Mouse (Mus musculus) cerebellum, adult 18-20 months (tissue): ENCODE measurements around the gene Ppp1r9b.
A peak's percentile ranks its signal among the peaks of the same experiment; 100 is the strongest.
"Not testable (repeated sequence)": the region's sequence is repeated elsewhere in the genome, so short reads cannot be mapped to it uniquely, and the experiment has no call there.

ENCODE experiments used
- DNase-seq, 2 experiments: peaks; one replicate each; pipeline ENCODE4 v3.0.0; 2021

The Ppp1r9b gene

DNA sequence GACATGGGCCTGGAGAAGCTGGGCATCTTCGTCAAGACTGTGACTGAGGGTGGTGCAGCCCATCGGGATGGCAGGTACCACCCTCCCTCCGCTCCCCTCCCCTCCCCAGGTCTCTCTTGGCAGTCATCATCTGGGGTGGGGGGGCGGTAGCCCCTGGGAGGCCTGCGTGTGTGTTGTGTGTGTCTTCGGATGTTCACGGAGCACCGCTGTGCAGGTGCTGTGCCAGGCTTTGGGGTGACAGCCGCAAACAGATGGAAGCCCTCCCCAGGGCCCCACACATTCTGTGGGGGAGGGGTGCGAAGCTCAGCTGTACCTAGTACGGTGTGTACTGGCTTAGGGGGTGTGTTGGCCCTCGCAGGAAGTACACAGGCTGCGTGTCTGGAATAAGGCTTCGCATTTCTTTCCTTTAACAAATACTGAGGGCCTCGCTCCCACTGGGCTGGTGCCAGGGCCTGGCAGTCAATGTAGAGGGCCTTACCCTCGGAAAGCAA, 7.3 kb downstream of the Ppp1r9b start:
- peak; percentile 46 to 58 for DNase-seq

DNA sequence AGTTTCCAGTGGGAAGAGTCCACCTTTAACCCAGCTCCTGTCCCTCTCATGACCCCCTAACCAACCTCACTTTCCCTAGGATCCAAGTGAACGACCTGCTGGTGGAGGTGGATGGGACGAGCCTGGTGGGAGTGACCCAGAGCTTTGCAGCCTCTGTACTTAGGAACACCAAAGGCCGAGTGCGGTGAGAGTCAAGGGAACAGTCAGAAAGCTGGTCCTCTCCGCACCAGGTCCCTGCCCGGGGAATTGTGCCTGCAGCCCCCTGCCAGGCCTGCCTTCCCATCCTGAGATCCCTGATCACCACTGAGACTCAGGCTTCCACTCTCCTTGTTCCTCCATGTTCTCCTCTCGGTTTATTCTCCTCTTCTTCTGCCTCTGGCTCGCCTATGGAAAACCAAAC, 9.3 kb downstream of the Ppp1r9b start:
- DNase-seq = no peak

DNA sequence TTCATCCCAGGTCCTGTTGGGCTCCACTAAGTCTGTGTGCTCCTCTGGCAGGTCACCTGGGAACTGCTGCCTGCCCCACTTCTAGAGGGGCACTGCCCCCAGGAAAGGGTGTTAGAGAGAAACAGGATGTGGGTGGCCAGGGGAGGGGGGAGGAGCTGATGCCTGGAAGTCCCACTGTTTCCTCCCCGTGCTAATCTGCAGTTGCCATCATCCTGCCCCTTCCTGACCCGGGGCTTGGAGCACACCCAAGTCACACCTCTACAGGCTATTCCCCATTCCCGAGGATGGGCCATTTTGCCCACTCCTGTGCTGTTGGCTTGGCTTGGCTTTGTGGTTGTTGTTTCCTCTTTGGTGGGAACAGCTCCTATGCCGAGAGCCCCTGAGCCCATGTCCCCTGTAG, 9.7 kb downstream of the Ppp1r9b start:
- peak; percentile 49 to 55 for DNase-seq

DNA sequence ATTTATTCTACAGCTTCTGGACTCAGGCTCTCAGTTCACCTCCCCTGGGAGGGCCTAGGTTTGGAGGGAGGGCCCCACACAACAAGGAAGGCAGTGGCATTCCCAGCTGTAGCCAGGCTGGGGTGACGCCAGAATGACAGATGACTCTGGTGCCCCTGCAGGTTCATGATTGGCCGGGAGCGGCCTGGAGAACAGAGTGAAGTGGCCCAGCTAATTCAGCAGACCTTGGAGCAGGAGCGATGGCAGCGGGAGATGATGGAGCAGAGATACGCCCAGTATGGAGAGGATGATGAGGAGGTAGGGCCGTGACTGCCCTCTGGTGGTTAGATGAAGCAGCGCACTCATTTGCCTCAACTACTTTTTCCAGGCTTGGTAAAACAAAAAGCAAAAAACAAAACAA, 10.2 kb downstream of the Ppp1r9b start:
- DNase-seq = peak; percentile 86 to 91

DNA sequence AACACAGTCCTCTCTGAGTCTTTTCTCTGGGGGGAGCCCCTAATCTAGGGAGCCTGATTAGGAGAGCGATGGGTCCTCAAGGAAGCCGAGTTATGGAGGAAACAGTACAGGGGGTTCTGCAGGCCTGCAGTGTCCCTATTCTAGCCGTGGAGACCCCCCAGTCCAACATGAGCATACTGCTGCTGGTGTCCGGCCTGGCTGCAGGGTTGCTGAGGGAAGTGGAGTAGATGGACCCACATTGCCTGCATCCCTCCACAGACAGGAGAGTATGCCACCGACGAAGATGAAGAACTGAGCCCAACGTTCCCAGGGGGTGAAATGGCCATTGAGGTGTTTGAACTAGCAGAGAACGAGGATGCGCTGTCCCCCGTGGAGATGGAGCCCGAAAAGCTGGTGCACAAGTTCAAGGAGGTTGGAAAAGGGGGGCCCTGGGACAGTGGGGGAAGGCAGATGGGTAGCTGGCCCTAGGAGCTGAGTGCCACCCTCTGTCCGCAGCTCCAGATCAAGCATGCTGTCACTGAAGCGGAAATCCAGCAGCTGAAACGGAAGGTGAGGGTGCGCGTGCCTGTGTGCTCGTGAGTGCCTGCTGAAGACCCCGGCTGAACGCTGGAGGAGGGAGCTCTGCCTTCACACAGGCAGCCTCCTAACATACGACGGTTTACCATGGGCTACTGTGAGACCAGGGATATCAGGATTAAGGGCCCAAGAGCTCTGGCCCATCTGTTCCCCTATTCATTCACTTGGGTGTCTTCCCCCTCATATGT, 10.9 kb downstream of the Ppp1r9b start:
- peak in 1 of 2 experiments; percentile 16 for DNase-seq

DNA sequence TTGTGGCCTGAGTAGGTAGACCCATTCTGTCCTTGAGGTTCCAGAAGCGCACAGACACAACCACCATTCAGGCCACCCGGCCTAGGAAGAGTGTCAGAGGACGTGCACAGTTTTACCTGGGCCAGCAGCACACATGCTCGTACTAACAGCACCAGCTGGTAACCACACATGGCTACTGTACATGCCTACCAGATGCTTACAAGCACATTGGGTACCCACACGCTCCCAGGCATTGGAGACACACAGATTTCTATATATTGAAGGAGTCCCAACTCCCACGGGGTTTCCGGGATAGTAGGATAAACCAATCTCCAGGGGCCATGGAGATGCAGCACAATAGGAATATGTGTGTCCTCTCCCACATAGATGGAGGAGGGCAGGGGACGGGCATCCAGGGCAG, 11.9 kb downstream of the Ppp1r9b start:
- DNase-seq = peak in 1 of 2 experiments; percentile 3

DNA sequence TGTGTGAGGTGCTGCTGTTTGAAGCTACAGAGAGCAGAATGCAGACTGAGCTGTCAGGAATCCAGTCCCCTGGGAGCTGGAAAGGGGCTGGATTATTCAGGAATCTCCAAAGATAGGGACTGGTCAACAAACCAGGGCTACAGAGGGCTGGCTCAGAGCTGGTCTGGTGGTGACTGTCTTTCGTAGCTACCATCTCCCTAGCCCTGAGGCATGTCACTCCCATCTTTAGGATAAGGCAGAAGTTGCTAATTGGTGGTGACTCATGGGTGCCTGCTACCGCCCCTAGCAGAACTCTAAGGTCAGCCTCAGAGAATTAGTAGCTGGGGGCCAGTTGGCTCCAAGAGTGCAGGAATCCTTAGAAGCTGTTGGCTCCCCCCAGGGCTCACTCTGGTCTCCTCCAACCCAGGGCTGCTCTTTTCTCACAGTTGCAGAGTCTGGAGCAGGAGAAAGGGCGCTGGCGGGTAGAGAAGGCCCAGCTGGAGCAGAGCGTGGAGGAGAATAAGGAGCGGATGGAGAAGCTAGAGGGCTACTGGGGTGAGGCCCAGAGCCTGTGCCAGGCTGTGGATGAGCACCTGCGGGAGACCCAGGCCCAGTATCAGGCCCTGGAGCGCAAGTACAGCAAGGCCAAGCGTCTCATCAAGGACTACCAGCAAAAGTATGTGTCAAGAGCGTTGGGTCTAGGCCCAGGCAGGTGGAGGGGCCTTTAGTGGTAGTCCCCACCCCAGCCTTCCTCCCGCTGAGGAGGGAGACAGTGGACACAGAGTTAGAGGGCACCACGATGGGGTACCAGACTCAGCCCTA, 13.5 kb downstream of the Ppp1r9b start:
- peak in 1 of 2 experiments; percentile 4 for DNase-seq

DNA sequence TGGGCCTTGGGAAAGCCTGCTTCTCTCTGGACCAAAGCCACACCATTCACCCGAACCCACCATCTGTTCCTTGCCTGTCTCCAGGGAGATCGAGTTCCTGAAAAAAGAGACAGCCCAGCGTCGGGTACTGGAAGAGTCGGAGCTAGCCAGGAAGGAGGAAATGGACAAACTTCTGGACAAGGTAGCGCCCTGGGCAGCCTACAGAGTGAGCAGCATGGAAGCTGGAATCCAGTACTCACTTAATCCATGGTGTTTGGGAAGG, 14.0 kb downstream of the Ppp1r9b start:
- peak; percentile 53 to 56 for DNase-seq

DNA sequence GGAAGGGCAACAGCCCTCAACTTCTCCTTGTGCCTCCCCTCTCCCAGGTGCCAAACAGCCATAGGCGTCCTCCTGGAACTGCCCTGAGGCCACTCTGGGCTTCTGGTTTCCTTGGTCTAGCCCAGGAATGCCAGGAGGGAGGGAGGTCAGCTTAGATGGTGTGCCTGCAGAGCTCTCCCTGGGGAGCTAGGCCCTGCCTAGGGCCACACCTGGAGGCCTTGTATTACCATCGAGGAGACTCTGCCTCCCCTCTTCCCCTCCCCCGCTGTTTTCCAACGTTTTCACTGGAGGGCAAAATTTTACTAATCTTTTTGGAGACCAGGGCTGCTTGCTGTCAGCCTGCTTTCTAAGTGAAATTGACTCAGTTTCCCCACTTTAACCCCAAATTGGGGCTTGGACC, 15.2 kb downstream of the Ppp1r9b start:
- DNase-seq = peak in 1 of 2 experiments; percentile 20

DNA sequence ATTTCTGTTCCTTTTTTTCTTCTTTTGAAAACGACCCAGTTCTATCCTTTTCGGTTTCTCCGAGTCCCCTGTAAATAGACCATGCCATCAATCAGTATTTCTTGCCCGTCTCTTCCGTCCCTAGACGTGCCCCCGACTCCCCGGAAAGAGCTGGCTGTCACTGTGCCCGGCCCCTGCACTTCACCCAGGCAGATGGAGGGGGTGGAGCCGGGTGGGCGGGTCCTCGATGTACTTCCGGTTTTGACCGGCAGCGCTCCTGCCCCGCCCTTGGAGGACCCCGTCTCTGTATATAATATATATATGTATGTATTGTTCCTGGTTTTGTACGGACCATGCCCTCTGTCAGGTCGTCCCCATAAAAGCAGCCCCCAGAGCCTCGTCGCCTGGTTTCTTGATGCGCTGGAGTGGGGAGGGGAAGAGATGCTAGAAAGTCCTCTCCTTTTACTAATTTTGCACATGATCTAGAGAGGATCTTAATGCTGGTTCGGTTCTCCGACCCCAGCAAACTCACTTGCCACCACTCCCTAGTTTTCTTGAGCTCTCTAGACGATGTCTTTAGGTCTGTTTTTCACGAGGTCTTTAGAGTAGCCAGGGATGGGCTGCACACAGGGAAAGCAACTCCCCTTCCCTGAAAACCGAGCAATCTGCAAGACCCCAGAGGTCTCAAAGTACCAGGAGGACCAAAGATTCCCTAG, 15.8 kb downstream of the Ppp1r9b start:
- DNase-seq = peak; percentile 69 to 70

DNA sequence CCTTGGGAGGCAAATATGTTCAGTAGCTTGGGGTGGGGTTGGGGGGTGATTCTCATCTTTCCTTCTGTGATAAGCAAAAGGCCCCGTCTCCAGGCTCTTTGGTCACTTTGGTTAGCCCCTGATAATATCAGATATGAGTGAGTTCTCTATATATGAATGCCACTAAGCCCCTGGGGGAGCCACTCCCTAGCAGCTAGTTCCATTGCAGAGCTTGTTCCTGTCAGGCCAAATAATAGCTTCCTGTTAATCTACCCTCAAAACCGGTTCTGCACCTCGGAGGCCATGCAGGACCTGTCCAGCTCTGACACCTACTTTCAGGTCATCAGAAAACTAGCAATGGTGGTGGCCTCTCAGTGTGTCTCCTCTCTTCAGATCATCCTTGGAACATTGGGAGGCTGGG, 16.6 kb downstream of the Ppp1r9b start:
- DNase-seq = no peak

DNA sequence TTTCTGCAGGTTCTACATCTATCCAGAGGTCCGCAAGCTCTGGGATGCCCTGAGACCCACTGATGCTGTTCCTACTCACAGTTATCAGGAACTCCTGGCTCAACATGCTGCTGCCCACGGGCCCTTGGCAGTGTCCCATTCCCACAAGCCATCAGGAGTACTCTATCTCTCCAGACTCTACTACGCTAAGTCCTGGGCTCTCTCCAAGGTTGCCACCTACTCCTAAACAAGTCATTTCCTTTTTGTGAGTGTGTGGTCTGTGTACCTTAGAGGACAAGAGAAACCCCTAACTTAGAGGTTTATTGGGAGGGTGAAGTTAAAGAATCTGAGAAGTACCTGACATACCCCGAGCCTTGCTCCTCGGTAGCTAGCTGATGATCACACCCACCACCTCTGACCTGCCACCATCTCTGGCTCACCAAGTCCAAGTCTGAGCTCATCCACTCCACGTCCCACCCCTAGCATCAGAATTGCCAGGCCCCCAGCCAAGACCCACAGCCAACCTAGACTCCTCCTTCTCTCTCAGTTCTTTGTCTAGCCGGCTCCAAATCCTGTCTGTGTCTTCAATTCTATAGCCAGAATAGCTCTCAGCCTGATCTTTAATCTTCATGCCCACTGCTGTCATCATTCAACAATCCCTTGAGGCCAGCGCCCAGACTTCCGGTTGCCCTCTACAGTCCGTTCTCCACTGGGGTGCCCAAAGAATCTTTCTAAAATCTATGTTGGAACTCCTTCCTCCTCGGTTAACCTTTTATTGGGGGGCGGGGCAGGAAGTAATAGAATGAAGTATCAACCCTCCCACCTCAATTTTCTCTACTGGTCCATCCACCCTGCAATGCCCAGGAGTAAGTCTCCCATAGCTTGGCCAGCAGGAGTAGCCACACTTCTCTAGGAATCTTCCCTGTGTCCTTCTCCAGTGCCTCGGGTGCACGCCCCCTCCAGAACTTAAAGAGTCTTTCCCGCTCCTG, 18.1 kb downstream of the Ppp1r9b start:
- DNase-seq = no peak

DNA sequence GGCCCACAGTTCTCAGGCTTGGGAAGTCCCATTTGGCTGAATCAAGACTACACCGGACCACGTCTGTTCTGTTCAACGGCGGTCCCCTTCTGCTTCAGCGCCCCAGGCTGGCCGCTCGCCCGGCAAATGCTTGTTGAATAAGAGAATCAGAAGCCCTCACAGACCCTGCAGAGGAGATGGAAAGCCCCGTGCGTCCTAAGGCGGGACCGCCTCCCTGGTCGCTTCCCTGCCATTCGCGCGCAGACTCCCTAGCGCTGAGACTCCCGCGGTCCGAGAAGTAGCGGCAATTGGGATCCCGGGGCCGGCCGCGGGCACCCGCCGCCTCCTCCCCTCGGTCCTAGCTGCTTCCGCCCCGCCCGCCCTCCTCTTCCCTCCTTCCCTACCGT, 18.8 kb downstream of the Ppp1r9b start, which contains the start of gene Samd14:
TSS of gene Samd14 (plus strand) at position 251 of the 386 bp plus-strand sequence.
- peak; percentile 67 to 74 for DNase-seq

DNA sequence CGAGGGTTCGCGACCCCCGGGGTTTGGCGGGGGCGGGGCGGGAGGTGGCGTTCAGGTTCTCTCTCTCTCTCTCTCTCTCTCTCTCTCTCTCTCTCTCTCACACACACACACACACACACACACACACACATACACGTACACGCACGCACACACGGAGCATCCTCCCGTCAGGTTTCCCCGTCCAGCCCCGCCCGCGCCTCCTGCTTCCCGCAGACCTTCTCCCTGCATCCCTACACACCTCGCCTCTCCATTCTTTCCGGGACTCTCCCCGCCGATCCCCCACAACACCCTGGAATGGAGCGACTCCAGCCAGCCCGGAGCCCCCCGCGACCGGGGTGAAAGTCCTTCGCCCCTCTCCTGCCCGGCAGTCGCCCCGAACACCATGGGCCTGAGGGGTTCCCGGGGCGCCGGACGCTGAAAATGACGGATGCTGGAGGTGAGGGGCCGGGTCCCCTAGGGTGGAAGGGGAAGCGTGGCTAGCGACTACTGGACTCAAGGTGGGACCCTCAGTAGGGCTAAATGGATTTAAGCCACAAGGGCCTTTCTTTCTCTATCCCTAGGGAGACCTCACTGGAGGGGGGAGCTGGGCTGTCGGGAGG, 19.4 kb downstream of the Ppp1r9b start:
- DNase-seq = peak; percentile 79 to 82

DNA sequence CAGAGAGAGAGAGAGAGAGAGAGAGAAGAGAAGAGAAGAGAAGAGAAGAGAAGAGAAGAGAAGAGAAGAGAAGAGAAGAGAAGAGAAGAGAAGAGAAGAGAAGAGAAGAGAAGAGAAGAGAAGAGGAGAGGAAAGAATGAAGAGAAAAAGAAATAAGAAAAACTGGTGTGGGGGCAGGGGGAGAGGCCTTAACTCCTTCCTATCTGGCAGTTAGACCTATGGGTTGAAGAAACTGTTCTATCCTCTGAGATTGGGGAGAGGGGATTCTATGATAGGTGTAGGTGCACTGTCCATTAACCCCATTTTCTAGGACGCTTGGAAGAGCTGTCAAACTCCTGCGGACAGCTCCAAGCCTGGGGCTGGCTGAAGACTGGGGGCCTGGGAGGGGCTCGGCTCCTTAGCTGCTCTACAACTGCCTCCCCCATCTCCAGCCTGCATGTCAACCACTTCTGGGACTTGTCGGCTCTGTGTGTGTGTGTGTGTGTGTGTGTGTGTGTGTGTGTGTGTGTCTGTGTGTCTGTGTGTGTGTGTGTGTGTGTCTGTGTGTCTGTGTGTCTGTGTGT, 20.1 kb downstream of the Ppp1r9b start:
- DNase-seq = not testable (repeated sequence)

DNA sequence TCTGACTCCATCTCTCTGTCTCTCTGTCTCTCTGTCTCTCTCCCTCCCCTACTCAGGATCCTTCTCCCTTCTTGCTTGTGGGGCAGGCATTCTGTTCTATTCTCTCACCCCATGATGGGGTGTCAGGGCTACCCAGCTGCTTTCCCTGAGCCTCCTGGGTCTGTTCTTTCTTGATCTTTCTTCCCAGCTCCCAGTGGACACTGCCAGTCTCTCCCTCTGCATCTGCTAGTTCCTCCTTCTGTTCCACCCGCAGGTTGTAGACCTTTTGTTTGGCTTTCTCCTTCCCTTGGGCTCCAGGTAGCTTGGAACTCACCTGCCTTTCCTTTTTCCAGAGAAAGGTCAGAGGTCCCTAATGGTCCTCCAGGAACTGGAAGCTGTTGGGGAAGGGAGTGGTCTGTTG, 20.6 kb downstream of the Ppp1r9b start:
- DNase-seq = no peak

DNA sequence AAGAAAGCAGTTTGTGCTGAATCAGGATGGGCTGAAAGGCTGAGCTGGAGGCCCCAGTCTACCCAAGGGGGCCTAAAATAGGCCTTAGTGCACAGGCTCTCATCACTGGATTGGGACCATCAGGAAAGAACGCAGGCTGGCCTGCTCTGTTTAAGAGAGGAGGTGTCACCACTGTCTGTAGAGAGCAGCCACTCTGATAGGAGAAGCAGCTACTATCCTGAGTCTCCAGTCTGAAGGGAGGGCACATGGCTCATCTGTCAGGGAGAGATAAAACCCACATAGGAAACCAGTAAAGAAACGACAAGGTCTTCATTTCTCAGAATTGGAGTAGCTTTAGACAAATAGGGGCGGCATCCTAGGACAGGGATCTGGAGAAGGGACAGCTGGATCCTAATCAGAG, 21.2 kb downstream of the Ppp1r9b start:
- no peak for DNase-seq

DNA sequence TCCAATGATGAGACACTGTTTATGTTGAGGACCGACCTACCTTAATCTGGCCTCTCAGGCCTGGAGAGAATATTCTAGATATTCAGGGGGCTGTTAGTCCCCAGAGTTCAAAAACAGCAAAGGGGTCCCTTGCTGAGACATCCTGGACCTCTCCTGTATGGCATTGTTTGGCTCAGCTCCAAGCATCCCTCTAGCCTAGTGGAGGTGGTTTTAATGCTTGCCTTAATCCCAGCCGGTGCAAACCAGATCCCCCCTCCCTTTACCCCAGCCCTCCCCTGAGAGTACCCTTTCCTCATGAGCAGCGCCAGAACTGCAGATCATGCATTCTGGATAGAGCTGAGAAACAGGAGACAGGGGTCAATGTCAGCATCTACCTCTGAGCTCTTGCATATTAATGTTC, 21.7 kb downstream of the Ppp1r9b start:
- DNase-seq = peak in 1 of 2 experiments; percentile 28

DNA sequence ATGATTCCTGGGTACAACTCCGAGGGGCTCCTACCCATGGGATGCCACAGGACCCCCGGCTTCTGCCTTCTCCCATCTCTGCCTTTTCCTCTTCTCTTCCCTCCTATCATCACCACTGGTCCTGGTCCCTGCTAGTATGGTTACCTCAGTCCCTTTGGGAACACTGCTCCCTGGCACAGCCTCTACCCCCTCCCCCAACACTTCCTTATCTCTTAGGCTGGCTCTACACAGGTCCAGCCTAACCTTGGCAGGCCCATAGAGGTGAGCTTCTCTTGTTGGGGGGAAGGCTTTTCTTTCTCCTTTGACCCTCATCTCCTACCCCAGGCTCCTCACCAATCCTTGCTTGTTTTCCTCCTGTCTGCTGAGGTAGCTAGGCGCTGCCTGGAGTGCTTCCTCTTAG, 24.6 kb downstream of the Ppp1r9b start:
- no peak for DNase-seq

DNA sequence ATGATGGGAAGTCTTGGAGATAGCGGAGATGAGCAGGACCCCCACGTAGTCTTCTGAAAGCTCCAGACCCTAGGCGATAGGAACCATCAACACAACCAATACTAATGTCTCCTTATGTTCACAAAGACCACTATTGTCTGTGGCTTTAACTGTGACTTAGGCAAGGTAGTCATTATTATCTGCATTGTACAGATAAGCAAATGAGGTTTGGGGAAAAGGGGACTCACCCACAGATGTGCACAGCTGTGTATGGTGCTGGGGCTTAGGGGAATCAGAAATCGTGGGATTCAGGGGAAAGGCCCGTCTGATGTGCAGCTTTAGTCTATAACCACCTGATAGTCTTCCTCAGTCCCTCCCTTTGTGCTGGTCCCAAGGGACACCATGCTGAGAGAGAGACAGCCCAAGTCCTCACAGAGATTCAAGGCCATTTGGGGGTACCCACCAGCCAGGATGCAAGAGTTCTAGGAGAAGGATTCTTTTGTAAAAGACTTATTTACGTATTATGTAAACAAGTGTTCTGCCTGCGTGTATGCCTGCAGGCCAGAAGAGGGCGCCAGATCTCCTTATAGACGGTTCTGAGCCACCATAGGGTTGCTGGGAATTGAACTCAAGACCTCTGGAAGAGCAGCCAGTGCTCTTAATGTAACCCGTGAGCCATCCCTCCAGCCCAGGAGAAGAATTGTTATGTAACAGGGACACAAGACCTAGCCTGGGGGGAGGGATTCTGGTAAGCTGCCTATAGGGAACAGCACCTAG, 31.6 kb downstream of the Ppp1r9b start:
- DNase-seq = no peak

DNA sequence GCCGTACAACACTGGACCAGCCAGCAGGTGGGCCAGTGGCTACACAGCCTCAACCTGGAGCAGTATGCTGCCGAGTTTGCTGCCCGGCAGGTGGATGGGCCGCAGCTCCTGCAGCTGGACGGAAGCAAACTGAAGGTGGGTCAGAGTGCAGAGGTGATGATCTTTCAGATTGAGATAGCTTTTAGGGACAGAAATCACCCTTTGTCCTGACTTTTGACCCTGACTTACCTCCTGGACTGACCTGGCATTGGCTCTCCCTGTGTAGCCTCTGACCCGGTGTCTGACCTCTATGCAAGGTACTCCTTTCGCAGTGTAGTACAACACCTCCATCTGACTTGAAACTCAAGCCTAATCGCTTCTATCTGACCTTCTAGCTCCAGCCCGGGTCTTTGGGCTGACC, 32.6 kb downstream of the Ppp1r9b start:
- DNase-seq = no peak
